Mouse (Mus musculus) natural killer cell, adult 2 months (primary cell): Measurements from ENCODE around the gene Lasp1.

Experiments
- DNase-seq, 2 experiments: peaks; one replicate each; pipeline ENCODE4 v3.0.0; 2022; ENCODE audit warnings: low spot score in 2 of 2

The Lasp1 gene

DNA sequence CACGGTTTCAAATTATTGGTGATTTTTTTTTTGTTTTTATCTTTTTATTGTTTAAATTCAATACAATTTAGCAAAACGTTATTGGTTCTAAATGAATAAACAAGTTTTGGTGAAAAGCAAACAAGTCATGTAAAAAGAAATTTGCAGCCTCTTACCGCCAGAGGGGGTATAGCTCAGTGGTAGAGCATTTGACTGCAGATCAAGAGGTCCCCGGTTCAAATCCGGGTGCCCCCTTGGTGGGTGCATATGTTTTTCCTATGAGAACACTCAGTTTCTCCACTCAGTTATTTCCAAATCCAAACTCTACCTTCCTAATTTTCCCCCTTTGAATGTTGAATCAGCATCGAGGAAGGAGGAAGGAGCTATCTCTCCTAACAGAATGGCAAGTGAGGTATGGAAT lies 1.9 kb upstream of the Lasp1 start:
- peak; percentile 71 to 78 for DNase-seq

DNA sequence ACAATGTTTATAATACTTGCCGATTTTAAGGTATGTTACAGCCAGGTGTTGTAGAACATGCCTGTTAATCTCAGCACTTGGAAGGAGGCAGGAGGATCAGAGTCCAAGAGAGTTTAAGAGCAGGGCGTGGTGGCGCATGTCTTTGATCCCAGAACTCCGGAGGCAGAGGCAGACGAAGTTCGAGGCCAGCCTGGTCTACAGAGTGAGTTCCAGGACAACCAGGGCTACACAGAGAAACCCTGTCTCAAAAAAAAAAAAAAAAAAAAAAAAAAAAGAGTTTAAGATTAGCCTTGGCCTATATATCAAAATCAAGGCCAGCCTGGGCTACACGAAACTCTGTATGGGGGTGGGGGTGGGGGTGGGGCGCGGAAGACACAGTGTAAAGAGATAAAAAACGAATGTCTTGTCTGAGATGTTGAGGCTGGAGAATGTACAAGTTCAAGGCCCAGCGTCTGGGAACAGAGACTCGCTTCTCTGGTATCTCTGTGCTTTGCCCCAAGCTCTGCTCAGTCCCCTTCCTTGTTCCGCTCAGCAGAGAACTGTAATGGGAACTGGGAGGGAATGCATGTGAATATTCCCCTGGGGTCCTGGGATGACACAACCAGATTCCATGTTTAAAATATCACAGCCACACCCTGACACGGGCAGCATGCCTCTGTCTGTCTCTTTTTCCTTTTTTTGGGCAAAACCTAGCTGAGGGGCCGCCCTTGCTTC lies 1.3 kb upstream of the Lasp1 start:
- no peak for DNase-seq

DNA sequence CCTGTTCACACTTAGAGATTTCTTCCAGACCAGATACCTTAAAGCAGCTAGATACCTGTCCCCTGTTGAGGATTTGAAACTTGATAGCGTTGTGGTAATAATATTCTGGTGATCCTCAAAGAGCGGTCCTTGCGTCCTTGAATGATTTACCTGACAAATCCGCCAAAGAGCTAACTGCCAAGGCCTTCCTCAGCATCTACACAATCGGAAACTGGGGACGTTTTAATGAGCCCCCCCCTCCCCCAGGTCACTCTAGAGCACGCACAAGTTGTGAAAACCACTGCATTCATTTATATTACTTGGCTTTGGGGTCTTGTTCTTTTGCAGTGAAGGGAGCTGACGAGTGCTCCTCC lies 741 bp upstream of the Lasp1 start:
- no peak for DNase-seq

DNA sequence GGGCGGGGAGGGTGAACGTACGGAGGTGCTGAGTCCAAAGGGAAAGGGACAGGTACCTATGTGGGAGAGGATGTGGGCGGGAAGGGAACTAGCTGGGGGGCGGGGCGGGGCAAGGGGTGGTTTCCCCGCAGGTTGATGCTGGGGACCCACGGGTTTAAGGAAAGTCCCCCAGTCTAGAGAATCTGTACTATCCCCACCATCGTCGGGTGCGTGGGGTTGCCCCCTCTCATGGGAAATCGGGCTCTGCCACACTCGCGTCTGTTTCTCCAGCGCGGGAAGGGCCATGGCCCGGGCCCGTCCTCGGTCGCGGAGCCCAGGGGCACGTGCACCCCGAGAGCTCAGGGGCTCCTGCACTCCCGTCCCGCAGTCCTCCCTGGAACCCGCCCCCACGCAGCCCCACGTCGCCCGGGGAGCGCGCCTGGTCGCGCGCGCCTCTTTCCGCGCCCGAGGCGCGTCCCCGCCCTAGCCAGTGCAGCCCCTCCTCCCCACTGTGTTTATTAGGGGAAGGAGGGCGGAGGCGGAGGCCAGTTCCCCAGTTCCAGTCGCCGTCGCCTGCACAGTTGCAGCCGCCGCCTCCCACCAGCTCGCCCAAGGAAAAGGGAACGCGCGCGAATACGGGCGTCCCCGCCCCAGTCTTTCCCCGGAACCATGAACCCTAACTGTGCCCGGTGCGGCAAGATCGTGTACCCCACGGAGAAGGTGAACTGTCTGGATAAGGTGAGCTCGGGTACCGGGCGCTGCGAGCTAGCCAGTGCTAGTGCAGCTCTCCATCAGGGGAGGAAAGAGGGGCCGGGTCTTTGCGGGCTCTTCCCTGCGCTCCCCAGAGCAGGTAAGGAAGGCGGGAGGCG lies 570 bp downstream of the Lasp1 start:
- peak; percentile 77 to 83 for DNase-seq

DNA sequence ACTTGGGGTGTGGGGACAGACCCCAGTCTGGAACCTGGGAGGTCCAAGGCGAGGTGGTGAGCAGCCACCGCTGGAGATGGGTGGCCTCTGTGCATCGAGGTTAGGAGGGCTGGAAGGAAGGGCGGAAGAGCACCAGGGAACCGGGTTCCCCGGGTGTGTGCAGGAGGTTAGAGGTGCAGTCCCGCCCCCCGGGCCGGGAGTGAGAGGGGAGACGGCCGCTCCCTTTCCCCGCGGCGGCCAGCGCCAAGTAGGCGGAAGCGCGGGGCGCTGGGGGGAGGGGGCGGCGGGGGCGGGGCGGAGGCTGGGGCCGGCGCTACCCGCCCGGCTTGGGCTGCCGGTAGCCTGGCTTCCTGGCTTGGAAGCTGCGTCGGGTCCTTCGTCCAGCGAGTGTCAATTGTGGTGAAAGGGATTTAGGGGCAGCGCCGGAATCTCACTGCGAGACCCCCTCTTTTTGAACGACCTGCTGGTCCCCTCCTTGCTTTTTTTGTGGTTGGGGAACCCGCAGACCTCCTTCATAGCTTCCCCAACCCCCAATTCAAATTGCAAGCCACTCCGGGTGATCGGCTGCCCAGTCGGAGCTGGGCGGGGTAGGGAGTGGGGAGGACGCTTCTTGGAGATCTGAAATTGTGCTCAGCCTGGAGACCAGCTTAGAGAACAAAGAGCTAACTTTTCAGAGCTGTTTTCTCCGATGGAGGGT lies 1.3 kb downstream of the Lasp1 start:
- DNase-seq: peak; percentile 57 to 63

DNA sequence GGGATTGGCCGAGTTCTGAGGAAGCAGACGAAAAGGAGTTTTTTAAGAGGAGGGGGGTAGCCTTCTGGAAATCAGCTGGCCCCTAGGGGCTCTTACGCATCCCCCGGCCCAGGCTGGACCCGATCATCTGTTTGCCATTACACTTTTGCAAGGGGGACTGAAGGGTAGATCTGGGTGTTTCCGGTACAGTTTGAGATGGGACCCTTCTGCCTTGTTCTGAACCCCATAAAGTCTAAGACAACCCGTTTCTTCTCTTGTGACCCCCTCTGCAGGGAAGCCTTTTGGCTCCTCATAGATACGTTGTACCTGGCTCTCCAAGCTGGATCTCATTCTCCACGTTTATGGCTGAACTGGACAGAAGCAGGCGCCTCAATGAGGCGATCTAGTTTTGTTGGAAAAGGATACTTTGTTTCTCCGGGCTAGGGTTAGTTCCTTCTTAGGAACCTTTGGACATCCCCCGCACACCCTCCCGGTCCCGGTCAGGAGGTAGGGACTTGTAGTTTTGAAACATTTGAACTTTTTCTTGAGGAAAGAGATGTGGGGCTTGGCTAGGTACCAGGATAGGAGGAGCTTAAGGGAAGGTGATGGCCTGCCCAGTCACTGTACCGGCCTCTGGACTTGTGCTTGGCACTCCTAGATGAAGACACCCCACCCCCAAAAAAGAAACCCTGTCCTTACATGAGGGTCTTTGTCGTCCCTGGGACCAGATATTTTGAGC lies 2.0 kb downstream of the Lasp1 start:
- DNase-seq: no peak

DNA sequence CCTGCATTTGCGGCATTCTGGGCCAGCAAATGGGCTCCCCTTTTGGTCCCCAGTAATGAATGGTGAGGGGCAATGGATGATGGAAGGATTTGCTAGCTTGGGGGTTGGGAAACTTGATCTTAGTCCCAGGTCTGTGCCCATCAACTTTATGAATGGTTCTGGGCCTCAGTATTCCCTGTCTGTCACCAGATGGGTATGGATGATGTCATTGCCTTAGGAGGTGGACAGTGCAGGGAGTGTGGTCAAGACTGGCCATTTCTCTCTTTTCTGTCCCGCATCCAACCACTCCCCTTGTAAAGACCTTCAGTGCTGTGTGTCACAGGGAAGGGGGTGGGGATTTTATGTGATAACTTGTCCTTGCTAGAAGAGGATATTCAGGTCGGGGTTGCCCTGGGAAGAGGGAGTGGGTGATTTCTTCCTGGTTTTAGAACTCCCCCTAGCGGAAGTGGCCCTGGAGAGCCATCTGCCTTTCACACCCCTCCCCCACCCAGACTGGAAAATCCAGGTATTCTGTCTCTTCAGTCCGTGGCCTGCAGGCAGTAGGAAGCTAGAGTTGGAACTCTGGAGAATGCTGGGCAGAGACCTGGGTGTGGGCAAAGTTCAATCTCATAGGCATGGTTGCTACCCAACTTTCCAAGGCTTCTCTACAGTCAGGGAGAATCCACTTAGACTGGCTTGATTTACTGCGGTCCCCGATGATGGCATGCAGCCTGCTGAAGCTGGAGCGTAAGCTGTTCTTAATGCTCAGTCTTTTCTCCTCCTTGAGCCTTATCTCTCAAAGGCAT lies 2.8 kb downstream of the Lasp1 start:
- DNase-seq: no peak

DNA sequence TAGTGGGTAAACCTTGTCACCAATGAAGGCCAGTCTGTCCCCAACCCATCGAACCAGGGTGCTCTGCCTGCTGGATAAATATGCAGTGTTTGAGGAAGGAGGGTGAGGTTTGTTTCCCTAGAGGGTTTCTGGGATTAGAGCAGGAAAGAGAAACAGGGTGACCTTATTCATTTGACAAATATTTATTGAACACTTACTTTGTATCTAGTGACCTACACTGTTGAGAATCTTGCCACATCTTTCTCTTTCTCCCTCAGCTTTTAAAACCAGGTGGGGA lies 3.3 kb downstream of the Lasp1 start:
- DNase-seq: no peak

DNA sequence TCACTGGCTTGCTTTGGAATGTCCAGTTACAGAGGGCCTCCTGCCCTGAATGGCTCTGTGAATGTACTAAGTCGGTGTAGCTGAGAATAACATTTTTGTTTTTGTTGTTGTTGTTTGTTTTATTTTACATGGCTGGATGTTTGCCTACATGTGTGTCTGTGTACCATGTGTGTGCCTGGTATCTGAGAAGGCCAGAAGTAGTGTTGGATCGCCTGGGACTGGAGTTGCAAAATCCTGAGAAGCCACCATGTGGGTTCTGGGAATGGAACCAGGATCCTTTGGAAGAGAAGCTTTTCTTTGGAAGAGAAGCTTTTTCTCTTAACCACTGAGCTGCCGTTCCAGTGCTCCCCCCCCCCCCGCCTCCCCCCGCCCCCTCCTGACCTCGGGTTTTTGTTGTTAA lies 3.7 kb downstream of the Lasp1 start:
- no peak for DNase-seq

DNA sequence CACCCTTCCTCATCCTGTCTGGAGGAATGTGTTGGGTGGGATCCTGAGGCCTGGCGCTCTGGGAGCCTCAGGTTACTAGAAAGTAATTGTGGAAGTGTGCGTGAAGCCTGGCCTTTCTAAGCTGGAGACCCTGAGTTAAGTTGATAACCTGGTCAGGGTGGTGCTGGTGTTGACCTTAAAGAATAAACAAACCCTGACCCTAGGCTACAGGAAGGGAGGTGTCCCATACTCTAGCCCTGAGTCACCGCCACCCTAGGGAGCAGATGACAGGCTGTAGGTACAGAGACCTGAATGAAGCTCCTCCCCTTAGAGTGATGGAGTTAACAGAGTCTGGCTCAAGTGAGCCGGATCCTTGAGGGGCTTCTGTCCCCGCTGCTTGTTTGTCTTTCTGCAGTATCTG lies 5.0 kb downstream of the Lasp1 start:
- DNase-seq: no peak

DNA sequence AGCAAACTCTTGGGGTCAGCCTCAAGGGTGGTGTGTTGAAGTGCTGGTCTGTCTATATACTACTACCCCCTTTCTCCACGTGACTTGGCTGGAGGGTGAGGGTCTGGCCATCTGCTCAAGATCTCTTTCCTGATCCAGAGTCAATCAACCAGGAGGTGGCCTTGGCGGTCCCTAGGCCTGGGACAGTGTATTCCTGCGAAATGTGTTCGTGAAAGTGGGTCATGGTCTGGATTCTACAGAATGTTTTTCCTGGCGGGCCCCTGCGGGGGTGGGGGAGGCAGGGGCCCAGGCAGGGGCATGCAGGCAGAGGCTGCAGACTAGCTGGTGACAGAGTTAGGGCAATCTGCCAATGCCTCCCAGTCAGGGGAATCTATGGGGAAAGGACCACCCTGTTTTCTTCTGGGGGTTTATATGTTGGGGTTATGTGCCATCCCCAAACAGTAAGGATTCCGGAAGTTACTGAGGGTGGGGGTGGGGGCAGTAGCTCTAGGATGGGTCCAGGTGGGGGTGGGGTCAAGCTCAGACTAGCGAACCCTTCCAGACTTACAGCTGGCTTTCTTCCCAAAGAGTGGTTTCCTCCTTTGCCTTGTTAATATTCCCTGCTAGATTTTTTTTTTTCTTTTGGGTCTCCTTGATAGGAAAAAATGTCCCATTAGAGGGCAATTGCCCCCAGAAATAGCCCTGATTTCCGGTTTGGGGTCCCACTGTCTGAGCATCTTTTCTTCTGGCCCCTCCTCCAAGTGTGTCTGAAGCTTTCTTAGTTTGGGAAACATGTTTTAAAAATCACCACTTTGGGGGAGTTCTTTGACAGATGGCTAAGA lies 6.3 kb downstream of the Lasp1 start:
- DNase-seq: no peak

DNA sequence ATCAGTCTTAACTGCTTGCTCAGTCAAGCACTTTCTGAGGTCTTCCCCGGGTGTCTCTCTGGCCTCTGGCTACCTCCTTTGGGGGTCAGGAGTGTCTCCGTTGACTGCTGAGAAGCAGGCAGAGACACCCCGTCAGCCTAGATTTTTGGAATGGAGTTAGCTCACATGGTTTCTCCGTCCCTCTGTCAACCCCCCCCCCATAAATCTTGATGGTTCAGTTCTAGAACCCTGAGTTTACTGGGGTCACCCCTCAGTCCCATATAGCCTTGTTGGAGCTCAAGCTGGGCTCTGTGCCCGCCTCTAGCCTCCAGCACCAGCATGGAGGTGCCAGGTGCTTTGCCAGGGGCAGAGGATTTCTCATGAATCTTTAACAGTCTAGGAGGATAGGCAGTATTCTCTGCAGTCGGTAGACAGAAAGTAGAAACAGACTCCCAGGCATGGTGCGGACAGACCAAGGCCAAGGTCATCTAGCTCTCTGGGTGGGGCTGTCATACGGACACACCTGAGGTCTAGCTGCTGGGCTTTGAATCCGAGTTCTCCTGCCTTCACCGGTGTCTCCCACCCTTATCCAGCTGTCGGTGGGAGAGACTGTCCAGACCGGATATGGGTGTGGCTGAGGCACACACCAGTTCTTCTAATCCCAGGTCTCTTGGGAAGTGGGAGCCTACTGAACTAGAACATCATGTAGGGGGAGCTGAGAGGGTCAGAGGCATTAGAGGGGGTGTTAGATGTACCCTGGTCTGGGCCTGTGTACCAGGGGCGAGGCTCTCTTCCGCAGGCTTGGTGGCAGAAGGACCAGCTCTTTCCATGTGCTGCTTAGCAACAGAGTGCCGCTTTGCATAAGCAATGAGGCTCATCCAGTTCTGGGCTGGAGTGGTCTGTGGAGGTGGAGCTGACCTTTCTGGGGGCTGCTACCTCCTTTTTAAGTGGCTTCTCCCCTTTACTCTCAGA lies 7.1 kb downstream of the Lasp1 start:
- DNase-seq: no peak

DNA sequence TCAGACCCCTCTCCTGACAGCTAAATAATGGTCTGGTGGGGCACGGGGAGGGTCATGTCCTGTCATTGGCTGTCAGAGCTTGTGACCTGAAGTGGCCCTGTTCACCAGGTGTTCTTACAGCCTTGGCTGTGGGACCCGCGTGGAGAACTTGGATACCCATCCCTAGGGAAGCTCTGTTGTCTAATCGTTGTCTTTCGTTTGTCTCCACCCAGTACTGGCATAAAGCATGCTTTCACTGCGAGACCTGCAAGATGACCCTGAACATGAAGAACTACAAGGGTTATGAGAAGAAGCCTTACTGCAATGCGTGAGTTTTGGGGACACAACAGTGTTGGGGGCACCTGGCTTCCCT lies 7.8 kb downstream of the Lasp1 start:
- no peak for DNase-seq

DNA sequence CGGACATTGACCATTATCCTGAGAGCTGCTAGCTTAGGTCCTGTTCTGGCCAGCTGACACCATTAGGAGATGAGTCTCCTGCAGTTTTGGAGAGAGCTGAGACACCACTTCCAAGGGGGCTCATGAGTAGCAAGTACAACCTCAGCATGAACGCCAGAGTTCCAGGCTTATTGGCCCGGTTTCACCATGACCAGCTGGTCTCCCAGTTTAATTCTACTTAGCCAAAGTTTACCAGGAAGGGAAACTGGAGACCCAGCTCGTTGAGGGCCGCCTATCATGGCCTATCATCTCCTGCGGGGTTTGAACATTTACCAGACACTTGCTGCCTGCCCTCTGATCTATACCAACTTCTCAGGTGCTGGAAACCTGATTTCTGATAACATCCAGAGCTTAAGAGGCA lies 8.8 kb downstream of the Lasp1 start:
- no peak for DNase-seq

DNA sequence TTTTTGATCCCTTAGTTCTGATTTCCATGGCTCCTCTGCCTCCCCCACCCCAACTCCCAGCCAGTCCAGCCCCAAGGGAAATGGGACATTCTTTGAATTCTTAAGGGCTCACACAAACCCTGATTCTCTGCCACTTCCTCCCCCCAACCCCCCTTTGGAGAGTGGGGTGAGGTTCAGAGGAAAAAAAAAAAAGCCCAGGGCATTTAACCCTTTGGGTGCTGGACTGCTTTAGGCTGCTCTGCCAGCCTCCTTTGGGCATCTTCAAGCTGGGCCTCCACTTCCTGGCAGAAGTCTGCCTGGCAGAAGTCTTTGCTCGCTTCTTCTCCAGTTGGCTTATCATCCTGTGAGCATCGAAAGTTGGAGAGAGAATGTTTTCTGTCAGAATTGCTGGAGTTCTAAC lies 9.3 kb downstream of the Lasp1 start:
- DNase-seq: no peak

DNA sequence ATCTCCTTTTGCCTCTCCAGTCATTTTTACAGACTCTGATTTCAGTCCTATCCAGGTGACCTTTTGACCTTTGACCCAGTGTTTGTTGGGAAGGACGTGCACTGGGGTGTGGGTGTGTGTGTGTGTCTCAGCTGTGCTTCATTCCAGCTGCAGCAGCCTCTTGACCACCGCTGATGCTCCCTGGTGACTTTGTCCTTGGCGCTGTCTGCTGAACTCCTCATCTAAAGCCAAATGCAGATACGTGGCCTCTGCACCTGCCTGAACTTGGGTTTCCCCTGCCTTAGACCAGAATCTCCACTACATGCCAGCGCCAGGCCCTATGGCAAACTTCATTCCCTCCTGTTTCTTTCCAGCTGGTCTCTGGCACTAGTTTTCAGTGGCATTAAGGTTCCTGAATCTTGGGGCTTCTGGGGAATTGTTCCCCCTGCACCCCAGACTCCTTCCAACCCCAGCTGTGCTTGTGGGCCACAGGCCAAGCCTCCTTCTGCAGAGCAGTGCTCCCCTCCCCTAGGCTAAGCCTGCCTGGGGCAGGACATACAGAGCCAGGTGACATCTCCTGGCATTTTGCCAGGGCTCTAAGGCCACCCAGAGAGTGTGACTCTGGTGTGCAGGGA lies 9.9 kb downstream of the Lasp1 start:
- DNase-seq: no peak

DNA sequence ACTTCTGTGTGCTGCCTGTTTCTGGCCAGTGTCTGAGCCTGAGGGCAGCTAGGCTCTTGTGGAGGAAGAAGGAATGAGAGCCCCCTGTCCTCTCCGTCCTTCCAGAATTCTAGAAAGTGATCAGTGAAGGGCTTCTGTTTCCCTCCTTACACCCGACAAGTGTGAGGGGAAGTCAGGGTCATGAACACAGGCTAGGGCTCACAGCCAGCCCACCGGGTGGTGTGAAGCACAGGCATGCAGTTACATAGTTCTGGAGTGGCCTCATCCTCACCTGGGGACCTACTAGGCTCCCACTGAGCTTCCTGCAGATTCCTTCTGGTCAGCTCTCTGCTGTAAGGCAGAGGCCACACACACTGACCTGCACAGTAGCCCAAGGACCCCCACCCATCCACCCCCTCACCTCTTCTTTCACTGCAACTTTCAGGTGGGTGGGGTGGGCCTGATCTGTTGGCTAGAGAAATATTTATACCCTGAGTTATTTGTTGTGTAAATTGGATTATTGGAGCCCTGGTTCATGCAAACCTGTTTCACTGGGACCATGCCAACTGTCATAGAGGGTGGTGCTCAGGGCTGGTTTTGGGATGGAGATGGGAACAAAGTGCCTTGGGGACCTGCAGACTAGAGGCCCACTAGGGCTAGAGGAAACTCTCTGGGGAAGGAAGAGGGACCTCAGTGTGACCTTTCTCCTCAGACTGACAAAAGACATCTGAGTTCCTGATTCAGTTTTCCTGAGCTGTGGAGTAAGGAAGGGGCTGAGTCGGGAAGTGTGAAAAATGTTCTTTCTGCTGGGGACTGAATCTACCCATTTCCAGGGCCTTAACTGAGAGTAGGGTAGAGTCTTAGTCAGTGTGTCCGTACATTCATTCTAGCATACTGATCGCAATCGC lies 10.7 kb downstream of the Lasp1 start:
- DNase-seq: no peak

DNA sequence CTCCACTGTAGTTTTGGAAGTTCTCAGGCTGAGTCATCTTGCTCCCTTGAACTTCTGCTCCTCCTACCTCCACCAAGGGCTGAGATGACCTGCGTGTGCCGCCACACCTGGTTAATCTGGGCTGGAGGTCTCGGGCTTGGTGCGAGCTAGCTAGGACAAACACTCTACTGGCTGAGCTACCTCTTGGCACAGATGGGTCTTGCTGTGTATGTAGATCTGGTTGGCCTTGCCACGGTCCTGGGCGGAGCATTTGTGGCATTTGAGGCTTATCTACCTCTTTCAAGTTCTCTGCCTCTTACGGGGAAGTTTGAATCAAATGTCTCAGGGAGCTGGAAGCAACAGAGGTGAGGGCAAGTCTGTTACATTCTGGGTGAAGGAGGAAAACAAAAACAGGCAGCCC lies 11.6 kb downstream of the Lasp1 start:
- DNase-seq: no peak
